Mouse (Mus musculus): ENCODE data around the gene Phactr3.
A peak's percentile ranks its signal among the peaks of the same experiment; 100 is the strongest.

Phactr3 gene

DNA sequence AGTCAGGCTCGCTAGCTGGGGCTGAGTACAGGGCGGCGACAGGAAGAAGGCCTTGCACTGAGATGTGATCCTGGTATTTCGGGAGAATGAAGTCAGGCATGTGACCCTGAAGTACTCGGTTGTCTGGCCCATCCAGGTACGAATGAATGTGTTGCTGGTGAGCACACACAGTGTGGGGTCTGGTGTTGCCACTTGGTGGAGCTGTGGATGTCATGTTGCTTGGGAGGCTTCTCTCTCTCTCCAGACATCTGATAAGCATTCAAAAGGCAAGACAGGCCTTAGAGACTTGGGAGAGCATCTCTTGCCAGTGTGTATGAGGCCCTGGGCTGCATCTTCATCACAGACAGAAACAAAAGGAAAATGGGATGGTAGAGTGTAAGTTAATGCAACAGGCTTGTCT lies 77.3 kb downstream of the Phactr3 start:
- no peak for DNase-seq

GRCm38 (mm10) chr2:178197542-178197941 lies 78.8 kb downstream of the Phactr3 start:
- no peak for DNase-seq

DNA sequence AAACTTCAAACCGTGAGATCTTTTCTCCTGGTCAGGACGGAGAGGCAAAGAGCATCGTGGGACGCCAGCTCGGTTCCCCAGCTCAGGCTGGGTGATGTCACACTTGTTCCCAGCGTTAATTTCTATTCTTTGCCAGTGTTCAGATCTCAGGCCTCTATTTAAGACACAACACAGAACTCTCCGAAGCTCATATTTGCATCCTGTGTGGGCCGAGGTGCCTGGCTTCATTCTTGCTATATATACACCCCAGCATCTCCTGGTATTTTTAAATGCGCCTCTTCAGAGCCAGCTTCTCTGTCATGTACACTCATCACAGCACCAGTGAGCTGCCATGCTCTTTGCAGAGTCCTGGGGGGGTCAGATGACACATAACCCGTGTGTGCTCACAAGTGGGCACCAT lies 85.7 kb downstream of the Phactr3 start:
- DNase-seq, result no peak

DNA sequence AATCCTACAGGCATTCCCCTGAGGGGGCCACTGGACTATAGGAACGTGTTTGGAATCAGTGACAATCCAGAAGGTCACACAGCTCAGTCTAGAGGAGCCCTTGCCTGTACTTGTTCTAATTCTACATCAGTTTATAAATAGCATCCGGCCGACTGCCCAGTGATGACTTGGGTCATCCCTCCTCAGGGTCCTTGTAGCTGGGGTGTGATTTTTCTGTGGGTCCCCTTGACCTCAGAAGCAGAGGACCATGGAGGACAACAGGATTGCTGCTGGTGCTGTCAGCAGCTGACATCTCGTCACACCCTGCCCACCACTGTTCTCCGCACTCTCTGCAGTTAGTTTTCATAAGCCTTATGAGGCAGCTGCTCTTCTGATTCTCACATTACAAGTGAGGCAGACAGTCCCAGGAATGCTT lies 89.4 kb downstream of the Phactr3 start:
- no peak for DNase-seq

DNA sequence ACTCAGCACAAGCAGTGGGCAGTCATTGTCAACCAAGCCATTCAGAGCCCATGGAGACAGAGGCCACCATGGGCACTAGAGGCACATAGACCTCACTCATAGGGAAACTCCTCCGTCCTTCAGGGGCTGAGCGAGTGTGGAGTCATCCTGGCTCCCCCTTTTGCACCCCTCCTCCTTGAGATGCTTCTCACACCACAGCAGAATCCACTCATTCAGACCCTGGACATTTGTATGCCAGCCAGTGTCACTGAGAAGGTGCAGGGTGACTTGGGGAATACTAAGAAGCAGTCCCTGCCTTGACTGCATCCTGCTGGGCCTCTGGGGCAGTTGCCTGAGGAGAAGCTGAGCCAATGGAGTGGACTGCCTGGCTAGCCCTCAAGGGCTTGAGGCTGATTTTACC lies 95.1 kb downstream of the Phactr3 start:
- DNase-seq, result no peak

GRCm38 (mm10) chr2:178214531-178214930 lies 95.8 kb downstream of the Phactr3 start:
- DNase-seq, result no peak

DNA sequence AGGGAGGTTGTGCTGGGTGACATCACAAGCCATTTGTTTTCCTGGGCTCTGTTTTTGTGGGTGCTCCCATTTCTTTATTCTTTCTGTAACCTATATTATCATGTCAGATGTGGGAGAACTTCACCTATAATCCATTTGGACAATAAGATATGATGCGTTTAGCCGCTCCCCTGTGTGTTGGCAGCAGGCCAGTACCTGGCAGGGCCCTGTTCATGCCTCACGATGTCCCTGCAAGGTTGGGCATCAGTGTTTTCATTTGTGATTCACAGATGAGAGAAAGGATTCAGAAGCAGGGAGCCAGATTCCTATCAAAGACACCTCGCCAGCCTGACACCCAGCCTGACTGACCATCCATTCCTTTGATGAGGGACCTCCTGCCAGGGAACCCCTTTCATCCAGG lies 99.7 kb downstream of the Phactr3 start:
- peak; percentile 48 for DNase-seq

- no peak for DNase-seq
Measured at GRCm38 (mm10) chr2:178219454-178220147, 100.8 kb downstream of the Phactr3 start.

DNA sequence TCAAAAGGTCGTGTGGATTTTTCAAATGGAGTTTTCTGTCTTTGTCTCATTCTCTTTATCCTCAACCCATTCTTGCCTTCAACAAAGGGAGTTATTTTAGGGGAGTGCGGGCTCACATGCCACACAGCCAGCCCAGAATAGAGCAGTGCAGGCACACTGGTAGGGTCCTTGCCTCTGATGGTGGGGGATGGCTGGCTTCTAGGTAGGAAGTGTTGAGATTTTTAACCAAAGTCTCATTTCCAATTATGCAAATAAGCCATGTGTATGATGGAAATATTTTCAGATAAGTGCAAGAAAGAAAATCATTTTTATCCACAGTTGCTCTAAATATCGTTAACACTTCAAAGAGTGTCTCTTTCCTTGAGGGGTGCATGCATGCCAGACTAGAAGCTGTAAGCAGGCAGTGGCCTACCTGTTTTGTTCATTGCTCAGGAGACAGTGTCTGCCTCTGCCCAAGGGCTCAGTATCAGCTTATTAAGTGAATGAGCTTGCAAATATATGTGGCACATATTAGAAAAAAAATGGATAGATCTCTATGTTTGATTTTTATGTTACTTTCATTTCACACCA lies 101.5 kb downstream of the Phactr3 start:
- DNase-seq, result no peak

DNA sequence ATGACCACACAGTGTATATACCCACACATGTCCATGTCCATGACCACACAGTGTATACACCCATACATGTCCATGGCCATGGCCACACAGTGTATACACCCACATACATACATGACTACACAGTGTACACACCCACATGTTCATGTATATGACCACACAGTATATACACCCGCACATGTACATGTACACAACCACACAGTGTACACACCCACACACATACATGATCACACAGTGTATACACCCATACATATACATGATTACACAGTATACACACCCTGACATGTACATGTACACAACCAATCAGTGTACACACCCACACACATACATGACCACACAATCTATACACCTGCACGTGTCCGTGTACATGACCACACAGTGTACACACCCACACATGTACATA lies 102.2 kb downstream of the Phactr3 start:
- no peak for DNase-seq

GRCm38 (mm10) chr2:178229231-178229630 lies 110.5 kb downstream of the Phactr3 start:
- DNase-seq, result no peak

DNA sequence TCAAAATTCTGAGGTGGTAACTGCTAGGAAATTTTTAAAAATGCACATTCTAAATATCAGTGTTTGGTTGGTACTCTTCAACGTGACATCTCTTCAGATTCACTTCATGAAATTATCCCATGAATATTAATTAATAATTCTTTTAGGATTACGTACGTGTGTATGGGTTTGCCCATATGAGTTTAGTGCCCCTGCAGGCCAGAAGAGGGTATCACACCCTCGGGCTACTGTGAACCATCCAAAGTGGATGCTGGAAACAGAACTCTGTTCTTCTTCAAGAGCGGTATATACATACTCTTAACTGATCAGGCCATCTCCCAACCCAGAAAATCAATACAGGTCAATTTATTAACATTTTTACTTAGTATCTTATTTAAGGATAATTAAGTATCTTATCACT lies 114.7 kb downstream of the Phactr3 start:
- no peak for DNase-seq

GRCm38 (mm10) chr2:178237056-178237455 lies 118.3 kb downstream of the Phactr3 start:
- DNase-seq, result peak; percentile 59

GRCm38 (mm10) chr2:178238503-178238902 lies 119.7 kb downstream of the Phactr3 start:
- no peak for DNase-seq

DNA sequence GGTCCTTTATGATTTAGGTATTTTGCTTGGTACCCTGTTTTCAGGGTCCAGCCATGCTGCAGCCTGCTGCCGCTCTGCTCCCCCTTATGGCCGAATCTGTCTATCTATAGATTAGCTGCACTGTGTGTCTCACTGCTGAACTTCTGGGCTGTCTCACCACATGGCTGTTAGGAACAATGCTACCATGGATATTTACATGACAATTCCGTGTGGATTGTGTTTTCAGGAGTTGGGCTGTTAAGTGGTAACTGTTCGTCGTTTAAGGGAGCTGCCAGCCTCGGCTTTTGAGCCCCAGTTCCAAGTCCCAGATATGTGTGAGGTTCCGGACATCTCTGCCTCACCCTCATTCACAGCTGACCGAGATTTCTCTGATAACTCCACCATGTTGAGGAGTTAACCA lies 122.1 kb downstream of the Phactr3 start:
- DNase-seq, result no peak

DNA sequence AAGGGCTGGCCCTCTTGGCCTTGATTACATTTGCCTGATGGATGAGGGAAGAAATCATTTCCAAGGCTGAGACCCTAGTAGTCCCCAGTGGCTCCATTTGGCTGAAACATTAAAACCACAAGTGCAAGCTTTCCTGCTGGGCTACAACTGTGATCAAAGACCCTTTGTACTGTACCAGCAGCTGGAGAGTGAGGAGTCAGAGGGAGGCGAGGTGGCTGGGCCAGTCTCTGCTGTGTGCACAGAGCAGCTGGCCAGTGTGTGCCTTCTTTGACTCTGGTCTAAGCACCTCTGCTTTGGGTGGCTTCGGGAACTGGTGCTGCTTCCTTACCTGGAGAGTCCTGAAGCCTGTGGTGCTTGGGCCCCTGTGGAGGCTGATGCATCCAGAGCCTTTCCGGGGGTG lies 122.6 kb downstream of the Phactr3 start:
- DNase-seq, result no peak

GRCm38 (mm10) chr2:178242996-178243395 lies 124.2 kb downstream of the Phactr3 start:
- no peak for DNase-seq

GRCm38 (mm10) chr2:178244866-178245265 lies 126.1 kb downstream of the Phactr3 start:
- peak; percentile 61 for DNase-seq

DNA sequence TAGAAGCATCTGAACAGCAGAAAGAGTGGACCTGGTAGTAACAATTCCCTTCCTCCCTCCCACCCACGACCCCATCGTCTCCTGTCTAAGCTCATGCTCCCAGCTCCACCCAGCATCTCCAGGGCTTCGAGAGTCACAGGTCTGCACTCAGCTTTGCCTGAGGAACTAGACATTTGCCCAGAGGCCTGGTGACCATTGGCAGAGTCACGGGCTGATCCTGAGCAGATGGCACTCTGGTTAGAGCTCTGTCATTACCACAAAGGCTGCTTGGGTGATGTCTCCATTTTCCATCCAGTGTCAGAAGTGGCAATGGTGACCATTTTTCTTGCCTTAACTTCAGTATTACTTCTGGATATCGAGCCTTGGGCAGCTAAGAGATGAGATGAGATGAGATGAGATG lies 127.1 kb downstream of the Phactr3 start:
- DNase-seq, result peak; percentile 74

DNA sequence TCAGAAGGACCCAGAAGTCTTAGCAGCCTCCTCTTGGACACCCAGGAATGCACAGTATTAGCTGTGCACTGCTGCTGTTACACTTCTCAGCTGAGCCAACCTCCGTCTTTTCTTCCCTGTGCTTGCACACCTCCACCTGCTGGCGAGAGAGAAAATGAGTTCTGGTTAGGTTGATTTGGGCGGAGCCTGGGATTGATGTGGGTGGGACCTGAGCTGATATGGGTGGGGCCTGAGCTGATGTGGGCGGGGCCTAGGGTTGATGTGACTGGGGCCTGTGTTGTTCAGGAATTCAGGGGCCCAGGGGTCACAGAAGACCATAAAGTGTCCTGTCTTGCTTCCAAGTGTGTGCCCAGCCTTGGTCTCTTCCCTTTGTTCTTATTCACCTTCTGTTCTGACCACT lies 128.0 kb downstream of the Phactr3 start:
- no peak for DNase-seq

GRCm38 (mm10) chr2:178247274-178247673 lies 128.5 kb downstream of the Phactr3 start:
- DNase-seq, result no peak

GRCm38 (mm10) chr2:178257117-178257825 lies 138.5 kb downstream of the Phactr3 start:
- no peak for DNase-seq

DNA sequence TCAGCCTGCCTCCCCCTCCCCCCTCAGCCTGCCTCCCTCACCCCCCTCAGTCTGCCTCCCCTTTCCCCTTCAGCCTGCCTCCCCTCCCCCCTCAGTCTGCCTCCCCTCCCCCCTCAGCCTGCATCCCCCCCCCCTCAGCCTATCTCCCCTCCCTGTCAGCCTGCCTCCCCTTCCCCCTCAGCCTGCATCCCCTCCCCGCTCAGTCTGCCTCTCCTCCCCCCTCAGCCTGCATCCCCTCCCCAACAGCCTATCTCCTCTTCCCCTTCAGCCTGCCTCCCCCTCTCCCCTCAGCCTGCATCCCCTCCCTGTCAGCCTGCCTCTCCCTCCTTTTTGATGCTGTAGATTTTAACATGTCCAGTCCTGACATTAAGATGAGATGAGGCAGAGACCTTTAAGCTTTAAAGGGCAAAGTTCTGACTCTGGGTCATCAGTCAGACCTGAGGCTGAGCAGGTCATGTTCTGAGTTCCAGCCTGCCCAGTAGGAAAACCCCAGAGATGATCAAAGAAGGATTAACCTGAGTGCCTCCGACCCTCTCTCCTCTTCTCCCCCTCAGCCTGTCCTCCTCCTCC lies 139.3 kb downstream of the Phactr3 start:
- DNase-seq, result no peak

GRCm38 (mm10) chr2:178263055-178263454 lies 144.3 kb downstream of the Phactr3 start:
- DNase-seq, result no peak
